10 mouse cellular contexts compared by ENCODE assay signal in the genomic region with DNA sequence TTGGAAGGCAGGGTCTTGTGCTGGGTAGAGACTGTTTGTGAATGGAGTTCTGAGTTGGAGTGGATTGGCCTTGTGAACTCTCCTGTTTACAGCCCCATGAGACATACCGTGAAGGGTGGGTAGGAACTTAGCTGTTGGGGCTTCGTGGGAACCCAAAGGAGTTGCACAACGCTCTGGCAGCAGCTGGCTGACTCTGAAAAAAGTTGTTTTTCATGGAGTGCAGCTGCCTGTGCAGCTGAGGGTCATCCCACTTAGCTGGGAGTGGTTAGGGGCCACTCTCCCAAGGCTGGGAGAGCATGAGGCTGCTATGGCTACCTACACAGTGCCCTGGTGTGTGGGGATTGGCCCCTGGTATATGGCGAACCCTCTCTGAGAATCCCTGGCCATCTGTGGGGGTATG. TPM values are rescaled to one million over a fixed set of nuclear protein-coding genes. Genes with fewer than 3 reads are reported as not detected.
A peak's percentile ranks its signal among the peaks of the same experiment; 100 is the strongest.
DNase-seq lines count a peak whose midpoint lies in the region; ATAC-seq lines count a peak whose summit lies in the region.
"Had no signal": no experiment of that assay in that cellular context is flagged by ENCODE, and none has a peak within 500 bp of the region (broad histone marks: within the 10 kb centered on the region; RNA-seq: fewer than 3 reads in every experiment).

No protein-coding gene starts in this region.

- intact Hi-C loops in heart, postnatal 10 days (cut with DNase I): no loop called here
- intact Hi-C loops in left cerebral cortex, postnatal 4 days (cut with DNase I): no loop called here

- H3K9me3 ChIP-seq in kidney, embryonic 15.5 days (replicated peaks): no peaks in the 10 kb centered on the region
- H3K9me3 ChIP-seq in hindbrain, embryonic 14.5 days (ENCODE audit: control insufficient read depth, low read length): no peaks in the 10 kb centered on the region
- H3K9me3 ChIP-seq: liver, embryonic 13.5 days had no signal

- 0 out of 2 replicates have a peak, but pooled peaks have one; percentile 12 for ATAC-seq in kidney, embryonic 15.5 days (replicated peaks; ENCODE audit: low FRiP score)
- no peak for ATAC-seq in hindbrain, embryonic 14.5 days (ENCODE audit: low FRiP score)

- 46% methylated on average over 4 of the region's 4 CpGs for WGBS in kidney, embryonic 15.5 days
- WGBS in hindbrain, embryonic 14.5 days: 74% methylated on average over 4 of the region's 4 CpGs

- H3K4me1 ChIP-seq in kidney, embryonic 15.5 days: peaks cover 34% of the 10 kb centered on the region
- peaks cover 16% of the 10 kb centered on the region for H3K4me1 ChIP-seq in brown adipose tissue, adult 24 weeks (ENCODE audit: control insufficient read depth, insufficient read depth, insufficient read length, low read length)
- H3K4me1 ChIP-seq in hindbrain, embryonic 14.5 days (replicated peaks; ENCODE audit: control insufficient read depth, insufficient read depth, low read length): no peaks in the 10 kb centered on the region
- H3K4me1 ChIP-seq: liver, embryonic 13.5 days had no signal

- H3K4me2 ChIP-seq in kidney, embryonic 15.5 days: no peak overlapping the region
- H3K4me2 ChIP-seq in hindbrain, embryonic 14.5 days (replicated peaks): no peak overlapping the region
- H3K4me2 ChIP-seq: liver, embryonic 13.5 days had no signal

- no peaks in the 10 kb centered on the region for H3K36me3 ChIP-seq in kidney, embryonic 15.5 days
- H3K36me3 ChIP-seq in hindbrain, embryonic 14.5 days (replicated peaks; ENCODE audit: control insufficient read depth, insufficient read depth): no peaks in the 10 kb centered on the region
- H3K36me3 ChIP-seq: liver, embryonic 13.5 days had no signal

- H3K27me3 ChIP-seq in kidney, embryonic 15.5 days: no peaks in the 10 kb centered on the region
- no peaks in the 10 kb centered on the region for H3K27me3 ChIP-seq in hindbrain, embryonic 14.5 days (ENCODE audit: control insufficient read depth, insufficient read depth, low read length)
- H3K27me3 ChIP-seq: liver, embryonic 13.5 days had no signal

- no peak overlapping the region for H3K9ac ChIP-seq in kidney, embryonic 15.5 days
- H3K9ac ChIP-seq in hindbrain, embryonic 14.5 days: no peak overlapping the region
- H3K9ac ChIP-seq: liver, embryonic 13.5 days had no signal

- DNase-seq in kidney, adult 8-10 months: no peak
- DNase-seq in heart, postnatal 10 days: peak; percentile 70 to 72
- peak; percentile 55 for DNase-seq in lung, postnatal 25 days (ENCODE audit: low spot score)
- DNase-seq in natural killer cell, adult 2 months (ENCODE audit: low spot score in 2 of 2): no peak
- DNase-seq in left cerebral cortex, postnatal 4 days: no peak
- DNase-seq in hindbrain, embryonic 14.5 days (ENCODE audit: low spot score): no peak
- DNase-seq: cerebellum, postnatal 14 days; liver, embryonic 13.5 days had no signal

- 0 out of 2 replicates have a peak overlapping the region, but pooled peaks have one; percentile 14 for H3K27ac ChIP-seq in kidney, embryonic 15.5 days
- H3K27ac ChIP-seq in brown adipose tissue, adult 24 weeks (replicated peaks; ENCODE audit: low read depth, low read length): peak overlapping the region; percentile 73
- H3K27ac ChIP-seq in hindbrain, embryonic 14.5 days: no peak overlapping the region
- H3K27ac ChIP-seq: liver, embryonic 13.5 days had no signal

- no peak overlapping the region for H3K4me3 ChIP-seq in kidney, embryonic 15.5 days (replicated peaks)
- H3K4me3 ChIP-seq in brown adipose tissue, adult 24 weeks (ENCODE audit: insufficient read depth, low read depth, low read length): no peak overlapping the region
- no peak overlapping the region for H3K4me3 ChIP-seq in hindbrain, embryonic 14.5 days (replicated peaks; ENCODE audit: low read length)
- H3K4me3 ChIP-seq: liver, embryonic 13.5 days had no signal

RNA-seq across cellular contexts. Expression of gene Htra3, which starts 32.0 kb away (rescaled TPM):
- 16.1 and 16.4 TPM in 2 replicates for polyA plus RNA-seq in kidney, embryonic 15.5 days (2015; fragmentation: Nextera tagmentation; extraction: Ambion mirVana)
- 60.4 and 62.3 TPM in 2 replicates for polyA plus RNA-seq in brown adipose tissue, adult 24 weeks (2012; ENCODE audit: insufficient read depth, insufficient read length, missing spikeins)
- 10 to 100 TPM; 69.0 to 86.6 TPM for total RNA-seq in heart, postnatal 10 days (2021)
- total RNA-seq in left cerebral cortex, postnatal 4 days (2021): 10 to 100 TPM; 14.9 to 17.1 TPM
- polyA plus RNA-seq in hindbrain, embryonic 14.5 days (2014; fragmentation: Nextera tagmentation; extraction: Ambion mirVana): 17.2 and 18.1 TPM in 2 replicates

Comparison
In these comparisons a context has a peak if more than half of its experiments do, and no peak if none do; other contexts are left out.
1. DNase-seq: peak in heart, postnatal 10 days (2 of 2) and lung, postnatal 25 days (single experiment); none in kidney, adult 8-10 months (0 of 2), natural killer cell, adult 2 months (0 of 2), left cerebral cortex, postnatal 4 days (single experiment) and hindbrain, embryonic 14.5 days (single experiment).